Mouse (Mus musculus) brain, embryonic 14.5 days (tissue): ENCODE data around the gene Wipi2.

Source experiments
- CTCF ChIP-seq: fragments of 200-500 bp; IDR thresholded peaks from 2 replicates; pipeline ENCODE4 v1.5.1; 2012; ENCODE audit warnings: inconsistent platforms, mild to moderate bottlenecking, moderate library complexity, borderline replicate concordance; ENCODE audit not compliant: insufficient read depth, insufficient read length; ENCODE audit errors: extremely low read depth
- POLR2A ChIP-seq: fragments of 200-500 bp; IDR thresholded peaks from 2 replicates; pipeline ENCODE4 v1.6.1; 2012; ENCODE audit warnings: mild to moderate bottlenecking, inconsistent platforms, borderline replicate concordance; ENCODE audit not compliant: poor library complexity, insufficient read depth, insufficient read length, severe bottlenecking; ENCODE audit errors: extremely low read depth

DNA sequence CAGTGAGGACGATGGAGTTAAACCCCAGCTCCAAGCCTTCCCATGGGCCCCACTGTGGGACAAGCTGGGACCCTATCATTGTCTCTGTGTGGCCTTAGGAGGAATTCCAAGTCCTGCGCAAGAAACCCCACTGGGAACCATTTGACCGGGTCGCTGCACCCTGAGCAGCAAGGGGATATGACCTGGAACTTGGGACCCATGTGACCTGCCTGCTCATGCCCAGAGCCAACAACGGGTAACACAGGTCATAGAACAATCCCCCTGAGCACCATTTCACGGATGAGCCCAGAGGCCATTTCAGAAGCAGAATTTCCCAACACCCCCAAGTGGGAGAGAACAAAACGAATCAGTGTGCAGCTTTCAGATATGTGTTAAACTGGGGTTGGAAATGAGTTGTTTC, 23.1 kb upstream of the Wipi2 start:
- TF ChIP-seq CTCF: no peak
- TF ChIP-seq POLR2A: no peak
